Mouse (Mus musculus) heart, postnatal 36 days (tissue): Measurements from ENCODE around the gene Efemp2. TPM values are rescaled to one million over a fixed set of nuclear protein-coding genes. Genes with fewer than 3 reads are reported as not detected.

ENCODE experiments used
- DNase-seq, 2 experiments: peaks; one replicate each; pipeline ENCODE4 v3.0.0; 2021 to 2022
- intact Hi-C: fragments of 180-260 bp; cut with DNase I; formaldehyde crosslinking; loops from one replicate; pipeline ENCODE4 v1.15.1; 2025
- total RNA-seq, 2 experiments: library from RNA; stranded (reverse); gene quantifications; 2 replicates each; pipeline ENCODE4 v1.2.3; 2021

Efemp2 gene
- total RNA-seq, 2 experiments from 2014 or later, result 9.0 to 9.8 TPM

DNA sequence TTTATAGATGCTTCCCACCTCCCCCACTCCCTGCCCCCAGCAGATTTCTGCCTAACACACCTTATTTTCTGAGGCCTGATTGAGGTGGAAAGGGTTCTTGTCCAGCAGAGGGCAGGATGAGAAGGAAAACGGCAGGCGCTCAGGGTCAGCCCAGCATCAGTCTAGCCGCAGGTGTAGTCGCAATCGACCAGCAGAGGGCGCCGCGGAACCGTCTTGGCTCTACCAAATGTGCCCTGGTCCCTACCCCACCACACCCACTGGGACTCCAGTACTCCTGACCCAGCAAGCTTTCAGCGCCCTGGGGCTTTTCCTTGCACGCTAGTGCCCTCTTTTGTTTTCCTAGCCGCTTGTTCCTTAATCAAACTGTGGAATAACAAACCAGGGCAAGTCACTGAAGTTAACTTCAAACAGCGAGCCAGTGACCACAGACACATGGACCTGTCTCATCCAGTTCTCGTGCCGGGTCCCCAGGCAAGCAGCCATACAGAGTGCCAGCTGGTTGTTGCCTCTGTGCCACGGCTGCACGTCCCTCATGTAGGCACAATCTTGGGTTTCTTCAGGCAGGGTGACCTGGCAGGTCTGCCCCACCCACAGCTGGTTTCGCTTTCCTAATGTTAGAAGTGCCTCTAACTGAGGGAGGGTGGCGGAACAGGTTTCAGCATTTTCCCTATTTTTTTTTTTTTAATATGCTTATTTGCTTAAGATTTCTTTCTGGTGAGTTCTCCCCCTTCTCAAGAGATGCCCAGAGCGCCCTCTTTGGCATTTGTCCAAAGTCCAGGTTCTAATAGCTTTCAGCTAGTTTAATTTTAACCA is 55.8 kb downstream of the Efemp2 start:
- intact Hi-C loops, result loop anchor here (1.0 to 2.0 kb wide), 2 partner anchors 39 to 249 kb away; partner anchors contain the start of gene Ap5b1

DNA sequence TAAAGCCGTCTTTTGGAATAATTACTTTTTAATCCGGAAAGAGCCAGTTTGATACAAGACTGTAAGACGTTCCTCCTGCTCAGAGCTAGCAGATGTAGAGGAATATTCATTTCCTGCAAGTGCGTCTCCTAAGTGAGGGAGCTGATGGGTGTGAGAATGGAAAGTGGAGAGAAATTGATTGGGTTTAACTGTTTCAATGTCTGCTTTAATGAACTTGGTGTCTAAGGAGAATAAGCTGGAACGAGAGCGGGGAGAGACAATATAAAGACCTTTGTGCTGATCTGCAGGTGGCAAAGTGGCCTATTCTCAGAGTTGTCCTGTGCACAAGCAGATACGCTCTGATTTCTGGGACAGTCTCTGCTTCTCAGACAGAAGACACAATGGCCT is 56.4 kb downstream of the Efemp2 start:
- intact Hi-C loops, result no loop called here
- no peak for DNase-seq

More for the DNA sequence above, 55.8 kb downstream of the Efemp2 start:
- peak; percentile 97 to 99 for DNase-seq

Other genes with a start within 250 kb of the Efemp2 start
- gene Pacs1, start 200.8 kb upstream of the Efemp2 start, total RNA-seq, result 10 to 100 TPM; 19.9 to 21.5 TPM
- 100 to 1,000 TPM; 115 to 128 TPM for gene Sf3b2, start 178.5 kb upstream of the Efemp2 start, total RNA-seq
- 10 to 100 TPM; 20.0 to 24.2 TPM for gene Gal3st3, start 175.6 kb upstream of the Efemp2 start, total RNA-seq
- gene Catsper1, start 138.2 kb upstream of the Efemp2 start, total RNA-seq, result not detected
- gene Cst6, start 124.4 kb upstream of the Efemp2 start, total RNA-seq, result 10 to 100 TPM in 1 of 2 experiments, 1 to 10 TPM in 1; 9.5 to 10.2 TPM
- 10 to 100 TPM; 16.5 to 17.7 TPM for gene Eif1ad, start 107.2 kb upstream of the Efemp2 start, total RNA-seq
- 100 to 1,000 TPM; 126 to 142 TPM for gene Banf1, start 106.8 kb upstream of the Efemp2 start, total RNA-seq
- 10 to 100 TPM; 53.2 to 55.5 TPM for gene Sart1, start 85.3 kb upstream of the Efemp2 start, total RNA-seq
- 1 to 10 TPM in 1 of 2 experiments, under 1 TPM in 1; 0.17 to 2.8 TPM for gene Tsga10ip, start 71.4 kb upstream of the Efemp2 start, total RNA-seq
- 100 to 1,000 TPM; 297 to 319 TPM for gene Drap1, start 49.0 kb upstream of the Efemp2 start, total RNA-seq
- gene AI837181, start 48.8 kb upstream of the Efemp2 start, total RNA-seq, result 10 to 100 TPM; 33.3 to 38.1 TPM
- gene Fosl1, start 26.4 kb upstream of the Efemp2 start, total RNA-seq, result not detected
- 10 to 100 TPM in 1 of 2 experiments, 1 to 10 TPM in 1; 9.5 to 11.0 TPM for gene Ccdc85b, start 16.1 kb upstream of the Efemp2 start, total RNA-seq
- 10 to 100 TPM; 50.3 to 50.5 TPM for gene Fibp, start 13.3 kb upstream of the Efemp2 start, total RNA-seq
- gene Ctsw, start 5.4 kb upstream of the Efemp2 start, total RNA-seq, result under 1 TPM in 1 of 2 experiments, not detected in 1; 0.43 TPM
- gene Mus81, start 14.4 kb downstream of the Efemp2 start, total RNA-seq, result 10 to 100 TPM; 19.6 to 23.7 TPM
- gene Cfl1, start 16.5 kb downstream of the Efemp2 start, total RNA-seq, result 100 to 1,000 TPM; 174 to 188 TPM
- under 1 TPM; 0.58 to 0.70 TPM for gene 1700020D05Rik, start 29.8 kb downstream of the Efemp2 start, total RNA-seq
- 1 to 10 TPM; 5.1 TPM for gene Snx32, start 36.6 kb downstream of the Efemp2 start, total RNA-seq
- gene Ovol1, start 86.7 kb downstream of the Efemp2 start, total RNA-seq, result not detected
- 1 to 10 TPM; 3.1 to 3.4 TPM for gene Ap5b1, start 94.1 kb downstream of the Efemp2 start, total RNA-seq
- 10 to 100 TPM; 42.7 to 53.2 TPM for gene Rnaseh2c, start 127.9 kb downstream of the Efemp2 start, total RNA-seq
- gene Kat5, start 136.3 kb downstream of the Efemp2 start, total RNA-seq, result 10 to 100 TPM; 30.3 to 37.0 TPM
- gene Rela, start 163.5 kb downstream of the Efemp2 start, total RNA-seq, result 10 to 100 TPM; 25.6 to 31.2 TPM
- 10 to 100 TPM; 19.5 to 29.0 TPM for gene Sipa1, start 189.8 kb downstream of the Efemp2 start, total RNA-seq
- 10 to 100 TPM; 26.0 to 29.5 TPM for gene Map3k11, start 214.8 kb downstream of the Efemp2 start, total RNA-seq
- 10 to 100 TPM; 15.7 to 16.8 TPM for gene Pcnx3, start 215.0 kb downstream of the Efemp2 start, total RNA-seq
- not detected for gene Kcnk7, start 230.4 kb downstream of the Efemp2 start, total RNA-seq